Mouse (Mus musculus): ENCODE results near the gene Fgf3. TPM values are rescaled to one million over a fixed set of nuclear protein-coding genes. Genes with fewer than 3 reads are reported as not detected.

Gene Fgf3
- polyA plus RNA-seq, 1 experiment from 2014 or later = 3.2 TPM

- H3K27me3 ChIP-seq (replicated peaks; ENCODE audit: control insufficient read depth, insufficient read depth, low read length) = no peaks in the 10 kb centered on the region
- H3K4me1 ChIP-seq (ENCODE audit: control insufficient read depth, insufficient read depth, low read length) = no peaks in the 10 kb centered on the region
- no peak overlapping the region for H3K27ac ChIP-seq (ENCODE audit: low read depth, low read length)
- no peak for DNase-seq (ENCODE audit: low spot score)
- H3K4me2 ChIP-seq (ENCODE audit: low read length) = no peak overlapping the region
- 48% methylated on average over 3 of the region's 3 CpGs for WGBS
- H3K9ac ChIP-seq (ENCODE audit: low read length) = no peak overlapping the region
- ATAC-seq = no peak
- H3K4me3 ChIP-seq (ENCODE audit: low read depth, low read length) = no peak overlapping the region
- H3K9me3 ChIP-seq (replicated peaks; ENCODE audit: control insufficient read depth, low read length) = no peaks in the 10 kb centered on the region
- H3K36me3 ChIP-seq (ENCODE audit: control insufficient read depth, insufficient read depth, low read length) = no peaks in the 10 kb centered on the region
Observed at GRCm38 (mm10) chr7:144851321-144851720, 13.4 kb downstream of the Fgf3 start.

GRCm38 (mm10) chr7:144854966-144855365 is 17.1 kb downstream of the Fgf3 start:
- Histone ChIP-seq H3K36me3 (ENCODE audit: control insufficient read depth, insufficient read depth, low read length) (no peaks in the 10 kb centered on the region), H3K27me3 (replicated peaks; ENCODE audit: control insufficient read depth, insufficient read depth, low read length) (peaks cover 12% of the 10 kb centered on the region), H3K9me3 (replicated peaks; ENCODE audit: control insufficient read depth, low read length) (no peaks in the 10 kb centered on the region), H3K4me1 (ENCODE audit: control insufficient read depth, insufficient read depth, low read length) (no peaks in the 10 kb centered on the region), H3K4me2 (ENCODE audit: low read length) (no peak overlapping the region), H3K4me3 (ENCODE audit: low read depth, low read length) (no peak overlapping the region), H3K9ac (ENCODE audit: low read length) (no peak overlapping the region), H3K27ac (ENCODE audit: low read depth, low read length) (no peak overlapping the region)
- WGBS = 63% methylated on average over 3 of the region's 3 CpGs
- DNase-seq (ENCODE audit: low spot score) (no peak), ATAC-seq (no peak)

GRCm38 (mm10) chr7:144857158-144857557 is 19.3 kb downstream of the Fgf3 start:
- Histone ChIP-seq H3K9me3 (replicated peaks; ENCODE audit: control insufficient read depth, low read length) (no peaks in the 10 kb centered on the region), H3K27ac (ENCODE audit: low read depth, low read length) (no peak overlapping the region), H3K4me2 (ENCODE audit: low read length) (no peak overlapping the region), H3K27me3 (replicated peaks; ENCODE audit: control insufficient read depth, insufficient read depth, low read length) (peaks cover 34% of the 10 kb centered on the region), H3K9ac (ENCODE audit: low read length) (no peak overlapping the region), H3K36me3 (ENCODE audit: control insufficient read depth, insufficient read depth, low read length) (no peaks in the 10 kb centered on the region), H3K4me3 (ENCODE audit: low read depth, low read length) (no peak overlapping the region), H3K4me1 (ENCODE audit: control insufficient read depth, insufficient read depth, low read length) (peaks cover 6% of the 10 kb centered on the region; the same call in 1 of the 2 replicates)
- 86% methylated on average over 7 of the region's 7 CpGs for WGBS
- ATAC-seq = no peak
- no peak for DNase-seq (ENCODE audit: low spot score)

- no peak overlapping the region for H3K4me2 ChIP-seq (ENCODE audit: low read length)
- 72% methylated on average over 3 of the region's 3 CpGs for WGBS
- no peak overlapping the region for H3K9ac ChIP-seq (ENCODE audit: low read length)
- H3K4me3 ChIP-seq (ENCODE audit: low read depth, low read length) = no peak overlapping the region
- no peaks in the 10 kb centered on the region for H3K36me3 ChIP-seq (ENCODE audit: control insufficient read depth, insufficient read depth, low read length)
- ATAC-seq (no peak), DNase-seq (ENCODE audit: low spot score) (no peak)
- no peak overlapping the region for H3K27ac ChIP-seq (ENCODE audit: low read depth, low read length)
- H3K27me3 ChIP-seq (replicated peaks; ENCODE audit: control insufficient read depth, insufficient read depth, low read length) = peaks cover 40% of the 10 kb centered on the region
- H3K9me3 ChIP-seq (replicated peaks; ENCODE audit: control insufficient read depth, low read length) = no peaks in the 10 kb centered on the region
- peaks cover 6% of the 10 kb centered on the region; the same call in 1 of the 2 replicates for H3K4me1 ChIP-seq (ENCODE audit: control insufficient read depth, insufficient read depth, low read length)
Observed at GRCm38 (mm10) chr7:144857826-144858342, 20.0 kb downstream of the Fgf3 start.

GRCm38 (mm10) chr7:144858702-144859101 is 20.8 kb downstream of the Fgf3 start:
- peaks cover 49% of the 10 kb centered on the region for H3K27me3 ChIP-seq (replicated peaks; ENCODE audit: control insufficient read depth, insufficient read depth, low read length)
- H3K4me1 ChIP-seq (ENCODE audit: control insufficient read depth, insufficient read depth, low read length) = peaks cover 6% of the 10 kb centered on the region; the same call in 1 of the 2 replicates
- no peaks in the 10 kb centered on the region for H3K36me3 ChIP-seq (ENCODE audit: control insufficient read depth, insufficient read depth, low read length)
- H3K9ac ChIP-seq (ENCODE audit: low read length) = no peak overlapping the region
- WGBS = 90% methylated on average over 1 of the region's 1 CpGs
- ATAC-seq (no peak), DNase-seq (ENCODE audit: low spot score) (no peak)
- no peak overlapping the region for H3K27ac ChIP-seq (ENCODE audit: low read depth, low read length)
- no peaks in the 10 kb centered on the region for H3K9me3 ChIP-seq (replicated peaks; ENCODE audit: control insufficient read depth, low read length)
- no peak overlapping the region for H3K4me3 ChIP-seq (ENCODE audit: low read depth, low read length)
- H3K4me2 ChIP-seq (ENCODE audit: low read length) = no peak overlapping the region

- no peak overlapping the region for H3K27ac ChIP-seq (ENCODE audit: low read depth, low read length)
- H3K9me3 ChIP-seq (replicated peaks; ENCODE audit: control insufficient read depth, low read length) = no peaks in the 10 kb centered on the region
- DNase-seq (ENCODE audit: low spot score) = no peak
- H3K4me2 ChIP-seq (ENCODE audit: low read length) = peak overlapping the region; percentile 33
- H3K4me1 ChIP-seq (ENCODE audit: control insufficient read depth, insufficient read depth, low read length) = peaks cover 6% of the 10 kb centered on the region; the same call in 1 of the 2 replicates
- peak overlapping the region; percentile 17 for H3K4me3 ChIP-seq (ENCODE audit: low read depth, low read length)
- no peak overlapping the region for H3K9ac ChIP-seq (ENCODE audit: low read length)
- under 1% methylated on average over 67 of the region's 72 CpGs for WGBS
- H3K36me3 ChIP-seq (ENCODE audit: control insufficient read depth, insufficient read depth, low read length) = no peaks in the 10 kb centered on the region
- no peak for ATAC-seq
- H3K27me3 ChIP-seq (replicated peaks; ENCODE audit: control insufficient read depth, insufficient read depth, low read length) = peaks cover 66% of the 10 kb centered on the region
Observed at GRCm38 (mm10) chr7:144861056-144861768, 23.3 kb downstream of the Fgf3 start.

- H3K4me2 ChIP-seq (ENCODE audit: low read length) = peak overlapping the region; percentile 33
- H3K27ac ChIP-seq (ENCODE audit: low read depth, low read length) = no peak overlapping the region
- under 1% methylated on average over 28 of the region's 28 CpGs for WGBS
- peaks cover 6% of the 10 kb centered on the region; the same call in 1 of the 2 replicates for H3K4me1 ChIP-seq (ENCODE audit: control insufficient read depth, insufficient read depth, low read length)
- no peaks in the 10 kb centered on the region for H3K36me3 ChIP-seq (ENCODE audit: control insufficient read depth, insufficient read depth, low read length)
- ATAC-seq (no peak), DNase-seq (ENCODE audit: low spot score) (no peak)
- H3K9ac ChIP-seq (ENCODE audit: low read length) = no peak overlapping the region
- H3K9me3 ChIP-seq (replicated peaks; ENCODE audit: control insufficient read depth, low read length) = no peaks in the 10 kb centered on the region
- peaks cover 71% of the 10 kb centered on the region for H3K27me3 ChIP-seq (replicated peaks; ENCODE audit: control insufficient read depth, insufficient read depth, low read length)
- peak overlapping the region; percentile 17 for H3K4me3 ChIP-seq (ENCODE audit: low read depth, low read length)
Observed at GRCm38 (mm10) chr7:144861769-144862070, 23.8 kb downstream of the Fgf3 start.

GRCm38 (mm10) chr7:144862126-144862525 is 24.2 kb downstream of the Fgf3 start:
- Histone ChIP-seq H3K9me3 (replicated peaks; ENCODE audit: control insufficient read depth, low read length) (no peaks in the 10 kb centered on the region), H3K27ac (ENCODE audit: low read depth, low read length) (no peak overlapping the region), H3K27me3 (replicated peaks; ENCODE audit: control insufficient read depth, insufficient read depth, low read length) (peaks cover 71% of the 10 kb centered on the region), H3K4me1 (ENCODE audit: control insufficient read depth, insufficient read depth, low read length) (peaks cover 6% of the 10 kb centered on the region; the same call in 1 of the 2 replicates), H3K9ac (ENCODE audit: low read length) (no peak overlapping the region), H3K4me3 (ENCODE audit: low read depth, low read length) (no peak overlapping the region), H3K4me2 (ENCODE audit: low read length) (peak overlapping the region; percentile 33; the same call in 1 of the 2 replicates), H3K36me3 (ENCODE audit: control insufficient read depth, insufficient read depth, low read length) (no peaks in the 10 kb centered on the region)
- no peak for ATAC-seq
- under 1% methylated on average over 15 of the region's 15 CpGs for WGBS
- no peak for DNase-seq (ENCODE audit: low spot score)

GRCm38 (mm10) chr7:144862712-144863111 is 24.8 kb downstream of the Fgf3 start:
- Histone ChIP-seq H3K9me3 (replicated peaks; ENCODE audit: control insufficient read depth, low read length) (no peaks in the 10 kb centered on the region), H3K36me3 (ENCODE audit: control insufficient read depth, insufficient read depth, low read length) (no peaks in the 10 kb centered on the region), H3K4me3 (ENCODE audit: low read depth, low read length) (no peak overlapping the region), H3K9ac (ENCODE audit: low read length) (no peak overlapping the region), H3K27me3 (replicated peaks; ENCODE audit: control insufficient read depth, insufficient read depth, low read length) (peaks cover 71% of the 10 kb centered on the region), H3K4me1 (ENCODE audit: control insufficient read depth, insufficient read depth, low read length) (peaks cover 6% of the 10 kb centered on the region; the same call in 1 of the 2 replicates), H3K4me2 (ENCODE audit: low read length) (no peak overlapping the region), H3K27ac (ENCODE audit: low read depth, low read length) (no peak overlapping the region)
- no peak for DNase-seq (ENCODE audit: low spot score)
- WGBS = 2% methylated on average over 18 of the region's 18 CpGs
- no peak for ATAC-seq

Measured in forebrain, embryonic 14.5 days (tissue).